Mouse (Mus musculus) inflammation-experienced regulatory T-cells, adult 6 months (primary cell): ENCODE measurements around the gene Nisch. TPM values are rescaled to one million over a fixed set of nuclear protein-coding genes. Genes with fewer than 3 reads are reported as not detected.
A peak's percentile ranks its signal among the peaks of the same experiment; 100 is the strongest.

ENCODE experiments used
- ATAC-seq: one replicate; pipeline ENCODE4 v1.8.0; 2017
- polyA plus RNA-seq, 3 experiments: library from polyadenylated mRNA; unstranded; fragments of 100-300 nt; shearing (Covaris generic); gene quantifications; one replicate each; pipeline ENCODE4 v1.2.1; 2017

Gene Nisch
- polyA plus RNA-seq, 3 experiments from 2014 or later: 77.1 to 218 (median 164) TPM

- ATAC-seq: no peak
Observed at GRCm38 (mm10) chr14:31129326-31130235, 87.2 kb downstream of the Nisch start.

- ATAC-seq: peak; percentile 96
Observed at GRCm38 (mm10) chr14:31128826-31129219, 87.9 kb downstream of the Nisch start, which contains the start of gene Smim4. Gene Smim4 (minus strand): TSS chr14:31128956.

GRCm38 (mm10) chr14:31128101-31128825 is 88.5 kb downstream of the Nisch start:
- ATAC-seq: peak; percentile 40

GRCm38 (mm10) chr14:31126826-31127225 is 89.9 kb downstream of the Nisch start:
- no peak for ATAC-seq

- ATAC-seq: no peak
Observed at GRCm38 (mm10) chr14:31125106-31126075, 91.4 kb downstream of the Nisch start.

Other genes with a start within 250 kb of the Nisch start
- 1 to 10 TPM; 8.6 to 8.8 (median 8.7) TPM for gene Glt8d1, start 215.5 kb downstream of the Nisch start, polyA plus RNA-seq
- 100 to 1,000 TPM; 297 to 353 (median 327) TPM for gene Spcs1, start 215.3 kb downstream of the Nisch start, polyA plus RNA-seq
- 10 to 100 TPM; 45.2 to 57.3 (median 54.1) TPM for gene Pbrm1, start 197.8 kb downstream of the Nisch start, polyA plus RNA-seq
- 10 to 100 TPM; 48.2 to 99.0 (median 80.0) TPM for gene Gnl3, start 197.8 kb downstream of the Nisch start, polyA plus RNA-seq
- 10 to 100 TPM; 48.6 to 86.1 (median 85.5) TPM for gene Smim4, start 88.0 kb downstream of the Nisch start, polyA plus RNA-seq
- gene Nt5dc2, start 85.9 kb downstream of the Nisch start, polyA plus RNA-seq: not detected
- gene Stab1, start 48.3 kb downstream of the Nisch start, polyA plus RNA-seq: 1 to 10 TPM; 1.9 to 4.1 (median 2.8) TPM
- not detected for gene Tnnc1, start 8.6 kb downstream of the Nisch start, polyA plus RNA-seq
- gene Sema3g, start 914 bp upstream of the Nisch start, polyA plus RNA-seq: not detected
- gene Phf7, start 34.4 kb upstream of the Nisch start, polyA plus RNA-seq: 10 to 100 TPM; 11.8 to 13.2 (median 13.1) TPM
- gene Bap1, start 34.5 kb upstream of the Nisch start, polyA plus RNA-seq: 10 to 100 TPM; 23.6 to 28.7 (median 28.3) TPM
- not detected for gene Dnah1, start 107.0 kb upstream of the Nisch start, polyA plus RNA-seq
- gene Capn7, start 119.7 kb upstream of the Nisch start, polyA plus RNA-seq: 10 to 100 TPM; 18.0 to 20.5 (median 18.9) TPM
- gene Sh3bp5, start 219.1 kb upstream of the Nisch start, polyA plus RNA-seq: 10 to 100 TPM in 1 of 3 experiments, 1 to 10 TPM in 2; 5.4 to 11.5 (median 7.1) TPM